Mouse (Mus musculus) kidney, adult 2 months (tissue): ENCODE measurements around the gene Ndufv1.

ENCODE experiments used
- CTCF ChIP-seq: fragments of 200-500 bp; conservative IDR thresholded peaks from 2 replicates; pipeline ENCODE4 v1.5.1; 2011; ENCODE audit warnings: low read depth, mild to moderate bottlenecking, control low read depth, low read length, moderate library complexity, mixed read lengths; ENCODE audit not compliant: insufficient read depth, insufficient read length
- POLR2A ChIP-seq: fragments of 200-500 bp; IDR thresholded peaks from one replicate; pipeline ENCODE4 v1.6.1; 2011; ENCODE audit warnings: low read depth, low read length, control low read depth

DNA sequence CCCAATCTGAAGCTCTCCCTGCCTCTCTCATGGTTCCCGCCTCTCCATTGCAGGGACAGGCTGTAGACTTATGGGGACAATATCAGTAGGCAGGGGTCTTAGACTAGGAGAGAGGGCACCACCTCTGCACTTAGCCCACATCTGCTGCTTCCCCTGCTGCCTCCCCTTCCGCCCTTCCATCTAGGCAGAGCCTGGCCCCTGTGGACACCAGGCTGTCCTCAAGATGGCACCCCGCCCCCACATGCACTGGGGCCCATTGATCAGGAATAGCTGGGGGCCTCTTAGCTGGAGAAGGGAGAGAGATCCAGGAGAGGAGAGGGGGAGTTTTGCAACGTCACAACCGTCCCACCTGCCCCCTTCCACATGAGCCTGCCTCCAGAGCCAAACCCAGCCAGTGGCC lies 20.2 kb downstream of the Ndufv1 start, which contains the start of gene Tbx10:
- no peak for TF ChIP-seq POLR2A
- no peak for TF ChIP-seq CTCF
